Mouse (Mus musculus): Measurements from ENCODE around the gene Cacna2d4. TPM values are rescaled to one million over a fixed set of nuclear protein-coding genes. Genes with fewer than 3 reads are reported as not detected.
A peak's percentile ranks its signal among the peaks of the same experiment; 100 is the strongest.

Gene Cacna2d4
- polyA plus RNA-seq, 1 experiment from 2014 or later, result 0.15 TPM

GRCm38 (mm10) chr6:119314751-119315476 lies 78.6 kb downstream of the Cacna2d4 start:
- Histone ChIP-seq H3K36me3 (no peaks in the 10 kb centered on the region), H3K27me3 (0 out of 2 replicates have a peak, but pooled peaks cover 9% of the 10 kb centered on the region), H3K9ac (replicated peaks) (no peak overlapping the region), H3K9me3 (no peaks in the 10 kb centered on the region), H3K4me2 (replicated peaks) (no peak overlapping the region), H3K27ac (replicated peaks) (no peak overlapping the region), H3K4me1 (peaks cover 18% of the 10 kb centered on the region; the same call in 1 of the 2 replicates), H3K4me3 (no peak overlapping the region)
- no peak for ATAC-seq (ENCODE audit: low FRiP score, low read depth)
- WGBS, result 66% methylated on average over 7 of the region's 7 CpGs

DNA sequence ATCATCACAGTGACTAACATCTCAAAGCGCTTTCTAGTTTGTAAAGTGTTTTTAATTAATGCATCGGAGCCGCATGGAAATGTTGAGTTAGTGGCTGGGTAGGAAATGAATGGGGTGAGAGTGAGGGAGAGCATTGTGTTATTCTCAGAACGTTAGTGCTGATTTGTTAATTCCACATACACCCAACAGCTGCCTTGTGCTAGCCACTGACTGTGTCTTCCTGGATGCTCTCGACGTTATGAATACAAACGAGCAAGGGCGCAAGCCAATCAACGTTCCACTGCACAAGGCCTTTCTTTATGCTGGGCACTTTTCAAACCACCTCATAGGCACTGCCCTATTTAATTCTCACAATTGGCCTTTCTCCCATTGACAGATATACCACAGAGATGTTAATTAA lies 82.4 kb downstream of the Cacna2d4 start:
- H3K4me1 ChIP-seq, result peaks cover 14% of the 10 kb centered on the region; the same call in 1 of the 2 replicates
- peak; percentile 77 for ATAC-seq (ENCODE audit: low FRiP score, low read depth)
- H3K4me3 ChIP-seq, result no peak overlapping the region
- 63% methylated on average over 9 of the region's 9 CpGs for WGBS
- H3K36me3 ChIP-seq, result no peaks in the 10 kb centered on the region
- peaks cover 20% of the 10 kb centered on the region; the same call in 1 of the 2 replicates for H3K27me3 ChIP-seq
- no peak overlapping the region for H3K4me2 ChIP-seq (replicated peaks)
- H3K27ac ChIP-seq (replicated peaks), result no peak overlapping the region
- H3K9ac ChIP-seq (replicated peaks), result no peak overlapping the region
- no peaks in the 10 kb centered on the region for H3K9me3 ChIP-seq

GRCm38 (mm10) chr6:119319358-119319757 lies 83.0 kb downstream of the Cacna2d4 start:
- Histone ChIP-seq H3K4me2 (replicated peaks) (no peak overlapping the region), H3K4me1 (peaks cover 10% of the 10 kb centered on the region; the same call in 1 of the 2 replicates), H3K9ac (replicated peaks) (no peak overlapping the region), H3K9me3 (no peaks in the 10 kb centered on the region), H3K27me3 (peaks cover 24% of the 10 kb centered on the region; the same call in 1 of the 2 replicates), H3K36me3 (no peaks in the 10 kb centered on the region), H3K4me3 (no peak overlapping the region), H3K27ac (replicated peaks) (no peak overlapping the region)
- WGBS, result 81% methylated on average over 2 of the region's 2 CpGs
- ATAC-seq (ENCODE audit: low FRiP score, low read depth), result no peak

GRCm38 (mm10) chr6:119320481-119320880 lies 84.2 kb downstream of the Cacna2d4 start:
- H3K4me3 ChIP-seq, result no peak overlapping the region
- 46% methylated on average over 16 of the region's 16 CpGs for WGBS
- no peaks in the 10 kb centered on the region for H3K9me3 ChIP-seq
- no peak for ATAC-seq (ENCODE audit: low FRiP score, low read depth)
- H3K27ac ChIP-seq (replicated peaks), result no peak overlapping the region
- H3K9ac ChIP-seq (replicated peaks), result no peak overlapping the region
- H3K4me2 ChIP-seq (replicated peaks), result no peak overlapping the region
- H3K27me3 ChIP-seq, result peaks cover 19% of the 10 kb centered on the region; the same call in 1 of the 2 replicates
- peaks cover 6% of the 10 kb centered on the region; the same call in 1 of the 2 replicates for H3K4me1 ChIP-seq
- no peaks in the 10 kb centered on the region for H3K36me3 ChIP-seq

DNA sequence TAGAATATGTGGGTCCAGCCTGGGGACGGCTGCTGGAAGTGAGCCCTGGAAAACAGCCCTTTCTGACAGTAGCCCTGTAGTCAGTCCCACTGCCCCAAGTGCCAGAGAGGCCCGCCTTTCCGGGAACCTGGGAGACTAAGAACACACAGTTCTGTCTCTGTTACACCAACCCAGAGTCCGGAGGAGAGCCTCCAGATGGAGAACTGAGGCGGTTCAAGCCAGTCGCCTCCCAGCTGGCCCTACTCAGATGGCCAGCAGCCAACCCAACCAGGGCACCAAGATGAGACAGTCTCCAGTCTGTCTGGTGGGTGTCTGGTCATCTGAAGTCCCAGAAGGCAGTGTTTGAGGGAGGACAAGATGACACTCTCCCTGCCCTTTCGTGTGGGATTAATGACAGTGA lies 85.4 kb downstream of the Cacna2d4 start:
- Histone ChIP-seq H3K4me2 (replicated peaks) (no peak overlapping the region), H3K4me3 (no peak overlapping the region), H3K4me1 (peaks cover 9% of the 10 kb centered on the region), H3K27ac (replicated peaks) (no peak overlapping the region), H3K9ac (replicated peaks) (no peak overlapping the region), H3K36me3 (no peaks in the 10 kb centered on the region), H3K27me3 (peaks cover 24% of the 10 kb centered on the region; the same call in 1 of the 2 replicates), H3K9me3 (no peaks in the 10 kb centered on the region)
- no peak for ATAC-seq (ENCODE audit: low FRiP score, low read depth)
- 86% methylated on average over 7 of the region's 7 CpGs for WGBS

DNA sequence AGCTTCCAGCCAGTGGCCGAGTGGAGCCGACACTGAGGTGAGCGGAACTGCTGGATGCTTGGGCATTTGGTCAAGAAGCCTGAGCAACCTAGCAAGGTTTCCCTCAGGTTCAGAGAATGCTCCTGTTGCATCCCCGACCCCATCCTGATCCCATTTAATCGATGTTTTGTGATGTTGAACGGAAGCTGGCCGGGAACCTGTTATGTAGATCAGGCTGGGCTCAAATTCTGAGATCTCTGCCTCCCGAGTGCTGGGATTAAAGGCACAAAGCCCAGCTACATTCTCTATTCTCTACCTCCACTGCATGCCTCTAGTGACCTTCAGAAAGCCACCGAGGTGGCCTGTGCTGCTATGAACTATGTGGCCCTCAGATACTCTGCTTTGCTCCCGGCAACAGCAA lies 88.5 kb downstream of the Cacna2d4 start:
- no peak overlapping the region for H3K4me3 ChIP-seq
- no peak overlapping the region for H3K27ac ChIP-seq (replicated peaks)
- no peaks in the 10 kb centered on the region for H3K9me3 ChIP-seq
- WGBS, result 50% methylated on average over 10 of the region's 10 CpGs
- H3K27me3 ChIP-seq, result peaks cover 53% of the 10 kb centered on the region
- H3K9ac ChIP-seq (replicated peaks), result no peak overlapping the region
- H3K4me2 ChIP-seq (replicated peaks), result no peak overlapping the region
- ATAC-seq (ENCODE audit: low FRiP score, low read depth), result no peak
- no peaks in the 10 kb centered on the region for H3K36me3 ChIP-seq
- peaks cover 16% of the 10 kb centered on the region for H3K4me1 ChIP-seq

DNA sequence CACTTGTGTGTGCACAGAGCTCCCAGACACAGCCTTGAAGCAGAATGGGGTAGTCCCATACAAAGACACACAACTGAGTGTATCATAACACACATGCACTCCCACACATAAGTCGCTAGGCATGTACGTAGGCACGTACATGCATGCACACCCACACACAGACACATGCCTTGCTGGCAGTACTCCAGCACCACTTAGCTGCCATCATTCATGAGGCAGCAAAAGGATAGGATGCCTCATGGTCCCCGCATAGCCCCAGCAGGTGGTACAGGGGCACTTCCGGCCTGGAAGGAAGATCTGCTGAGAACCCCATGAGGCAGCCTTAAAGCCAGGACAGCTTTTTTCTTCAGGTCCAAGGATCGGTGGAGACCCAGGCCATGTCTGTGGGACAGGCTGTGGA lies 89.7 kb downstream of the Cacna2d4 start:
- Histone ChIP-seq H3K4me3 (no peak overlapping the region), H3K27ac (replicated peaks) (no peak overlapping the region), H3K27me3 (peaks cover 65% of the 10 kb centered on the region)

GRCm38 (mm10) chr6:119326541-119326940 lies 90.2 kb downstream of the Cacna2d4 start:
- H3K27me3 ChIP-seq, result peaks cover 70% of the 10 kb centered on the region
- H3K4me1 ChIP-seq, result peaks cover 30% of the 10 kb centered on the region
- H3K36me3 ChIP-seq, result no peaks in the 10 kb centered on the region
- H3K4me2 ChIP-seq (replicated peaks), result no peak overlapping the region
- H3K4me3 ChIP-seq, result no peak overlapping the region
- no peak for ATAC-seq (ENCODE audit: low FRiP score, low read depth)
- no peak overlapping the region for H3K9ac ChIP-seq (replicated peaks)
- H3K9me3 ChIP-seq, result no peaks in the 10 kb centered on the region
- no peak overlapping the region for H3K27ac ChIP-seq (replicated peaks)
- WGBS, result 37% methylated on average over 3 of the region's 7 CpGs

More for the DNA sequence above, 89.7 kb downstream of the Cacna2d4 start:
- H3K4me2 ChIP-seq (replicated peaks), result no peak overlapping the region
- no peak overlapping the region for H3K9ac ChIP-seq (replicated peaks)
- no peaks in the 10 kb centered on the region for H3K9me3 ChIP-seq
- peaks cover 26% of the 10 kb centered on the region for H3K4me1 ChIP-seq
- WGBS, result 78% methylated on average over 6 of the region's 6 CpGs
- H3K36me3 ChIP-seq, result no peaks in the 10 kb centered on the region
- no peak for ATAC-seq (ENCODE audit: low FRiP score, low read depth)

DNA sequence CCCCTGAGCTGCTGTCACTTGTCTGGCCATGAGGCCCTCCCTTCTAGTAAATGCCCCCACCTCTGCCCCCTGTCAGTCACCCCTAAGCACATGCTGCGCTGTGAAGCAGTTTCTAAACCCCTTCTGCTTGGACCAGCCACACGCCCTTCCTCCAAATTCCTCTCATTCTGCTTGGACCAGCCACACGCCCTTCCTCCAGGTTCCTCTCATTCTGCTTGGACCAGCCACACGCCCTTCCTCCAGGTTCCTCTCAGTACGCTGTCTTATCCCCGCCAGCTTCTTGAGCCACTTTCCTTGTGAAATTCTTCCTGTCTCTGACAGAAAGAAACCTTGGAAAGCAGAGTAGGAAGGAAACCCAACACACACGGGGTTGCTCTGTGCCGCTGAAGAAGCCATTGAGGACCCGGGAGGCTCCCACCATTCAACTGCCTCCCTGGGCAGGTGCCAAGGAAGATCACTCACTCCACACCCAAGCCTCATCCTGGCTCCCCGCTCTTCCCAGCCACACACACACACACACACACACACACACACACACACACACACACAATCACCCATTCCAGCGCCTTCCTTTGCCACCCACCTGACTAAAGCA lies 92.3 kb downstream of the Cacna2d4 start:
- H3K27ac ChIP-seq (replicated peaks), result no peak overlapping the region
- peaks cover 76% of the 10 kb centered on the region for H3K27me3 ChIP-seq
- 18% methylated on average over 11 of the region's 11 CpGs for WGBS
- 0 out of 2 replicates have a peak, but pooled peaks have one; percentile 3 for ATAC-seq (ENCODE audit: low FRiP score, low read depth)
- peak overlapping the region; percentile 59 for H3K4me2 ChIP-seq (replicated peaks)
- peaks cover 33% of the 10 kb centered on the region for H3K4me1 ChIP-seq
- no peak overlapping the region for H3K4me3 ChIP-seq
- H3K9me3 ChIP-seq, result no peaks in the 10 kb centered on the region
- peak overlapping the region; percentile 28; the same call in 1 of the 2 replicates for H3K9ac ChIP-seq (replicated peaks)
- H3K36me3 ChIP-seq, result no peaks in the 10 kb centered on the region

- H3K36me3 ChIP-seq, result no peaks in the 10 kb centered on the region
- no peak overlapping the region for H3K4me3 ChIP-seq
- ATAC-seq (ENCODE audit: low FRiP score, low read depth), result peak; percentile 57
- no peak overlapping the region for H3K27ac ChIP-seq (replicated peaks)
- peak overlapping the region; percentile 28; the same call in 1 of the 2 replicates for H3K9ac ChIP-seq (replicated peaks)
- H3K4me2 ChIP-seq (replicated peaks), result peak overlapping the region; percentile 59
- peaks cover 33% of the 10 kb centered on the region for H3K4me1 ChIP-seq
- 2% methylated on average over 8 of the region's 8 CpGs for WGBS
- peaks cover 76% of the 10 kb centered on the region for H3K27me3 ChIP-seq
- no peaks in the 10 kb centered on the region for H3K9me3 ChIP-seq
These were observed 92.9 kb downstream of the Cacna2d4 start for GRCm38 (mm10) chr6:119329215-119329714.

DNA sequence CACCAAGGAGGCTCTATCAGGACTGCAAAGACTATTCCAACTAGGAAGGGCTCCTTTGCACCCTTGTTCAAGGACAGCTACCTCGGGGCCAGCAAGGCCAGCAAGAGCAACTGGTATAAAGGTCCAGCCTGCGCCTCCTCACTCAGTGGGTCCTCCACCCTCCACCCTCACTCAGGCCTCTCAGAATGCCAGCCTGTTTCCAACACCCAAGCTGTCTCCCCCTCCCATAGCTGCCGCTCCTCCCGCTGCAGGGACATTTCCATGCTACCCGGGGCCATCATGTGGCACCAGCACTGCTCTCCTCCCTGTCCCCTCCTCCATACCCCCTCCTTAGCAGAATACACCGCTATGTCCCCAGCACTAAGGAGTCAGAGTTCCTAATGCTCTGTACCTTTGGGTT lies 93.6 kb downstream of the Cacna2d4 start:
- H3K4me2 ChIP-seq (replicated peaks), result peak overlapping the region; percentile 59
- no peaks in the 10 kb centered on the region for H3K36me3 ChIP-seq
- no peaks in the 10 kb centered on the region for H3K9me3 ChIP-seq
- H3K9ac ChIP-seq (replicated peaks), result peak overlapping the region; percentile 20; the same call in 1 of the 2 replicates
- peaks cover 33% of the 10 kb centered on the region for H3K4me1 ChIP-seq
- WGBS, result 11% methylated on average over 6 of the region's 6 CpGs
- H3K4me3 ChIP-seq, result peak overlapping the region; percentile 43
- 0 out of 2 replicates have a peak, but pooled peaks have one; percentile 24 for ATAC-seq (ENCODE audit: low FRiP score, low read depth)
- peaks cover 76% of the 10 kb centered on the region for H3K27me3 ChIP-seq
- no peak overlapping the region for H3K27ac ChIP-seq (replicated peaks)

GRCm38 (mm10) chr6:119330506-119330905 lies 94.2 kb downstream of the Cacna2d4 start, which contains the start of gene Lrtm2:
Gene Lrtm2, minus strand, starts transcription at chr6:119330766.
- H3K9ac ChIP-seq (replicated peaks), result peak within 1 kb of the TSS; percentile 20; the same call in 1 of the 2 replicates
- peak within 1 kb of the TSS; percentile 59 for H3K4me2 ChIP-seq (replicated peaks)
- H3K27me3 ChIP-seq, result peaks cover 75% of the 10 kb centered on the region
- H3K4me1 ChIP-seq, result peaks cover 33% of the 10 kb centered on the region
- WGBS, result under 1% methylated on average over 30 of the region's 31 CpGs
- H3K36me3 ChIP-seq, result no peaks in the 10 kb centered on the region
- H3K9me3 ChIP-seq, result no peaks in the 10 kb centered on the region
- no peak within 1 kb of the TSS for H3K27ac ChIP-seq (replicated peaks)
- peak within 1 kb of the TSS; percentile 43 for H3K4me3 ChIP-seq
- ATAC-seq (ENCODE audit: low FRiP score, low read depth), result peak; percentile 51
